9 mouse cellular contexts compared by ENCODE assay signal in the genomic region with DNA sequence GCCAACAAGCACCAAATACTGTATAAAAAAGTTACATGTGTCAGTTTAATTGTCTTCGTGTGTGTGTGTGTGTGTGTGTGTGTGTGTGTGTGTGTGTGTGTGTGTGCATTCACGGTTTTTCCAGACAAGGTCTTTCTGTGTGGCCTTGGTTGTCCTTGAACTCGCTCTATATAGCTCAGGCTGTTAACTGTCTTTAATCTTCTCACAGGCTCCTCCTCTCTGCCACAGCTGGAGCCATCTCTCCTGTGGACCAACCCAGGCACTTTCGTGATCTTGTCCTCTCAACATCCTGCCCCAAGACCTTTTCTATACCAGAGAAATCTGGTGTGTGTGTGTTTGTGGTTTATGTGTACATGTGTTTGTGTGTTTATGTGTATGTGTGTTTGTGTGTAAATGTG. TPM values are rescaled to one million over a fixed set of nuclear protein-coding genes. Genes with fewer than 3 reads are reported as not detected.
DNase-seq lines count a peak whose midpoint lies in the region; ATAC-seq lines count a peak whose summit lies in the region.
"Had no signal": no experiment of that assay in that cellular context is flagged by ENCODE, and none has a peak within 500 bp of the region (broad histone marks: within the 10 kb centered on the region; RNA-seq: fewer than 3 reads in every experiment).

No protein-coding gene starts in this region.

- H3K9ac ChIP-seq in forebrain, embryonic 11.5 days (ENCODE audit: low read length) = no peak overlapping the region
- no peak overlapping the region for H3K9ac ChIP-seq in kidney, embryonic 15.5 days
- no peak overlapping the region for H3K9ac ChIP-seq in embryonic facial prominence, embryonic 12.5 days
- H3K9ac ChIP-seq in liver, embryonic 12.5 days = no peak overlapping the region

- no peak for DNase-seq in forebrain, embryonic 10.5 days (ENCODE audit: extremely low spot score, low spot score)
- DNase-seq in forebrain, embryonic 11.5 days (ENCODE audit: low spot score) = no peak
- no peak for DNase-seq in kidney, adult 18-20 months
- no peak for DNase-seq in embryo, embryonic 9.5 days (ENCODE audit: extremely low spot score)
- DNase-seq: layer of hippocampus, adult 9-11 months had no signal

- H3K36me3 ChIP-seq in forebrain, embryonic 10.5 days (replicated peaks) = no peaks in the 10 kb centered on the region
- no peaks in the 10 kb centered on the region for H3K36me3 ChIP-seq in forebrain, embryonic 11.5 days (ENCODE audit: control insufficient read depth, insufficient read depth, low read length)
- H3K36me3 ChIP-seq in kidney, embryonic 15.5 days = no peaks in the 10 kb centered on the region
- no peaks in the 10 kb centered on the region for H3K36me3 ChIP-seq in embryonic facial prominence, embryonic 12.5 days
- H3K36me3 ChIP-seq in liver, embryonic 12.5 days = peaks cover 33% of the 10 kb centered on the region

- H3K27me3 ChIP-seq in forebrain, embryonic 10.5 days (ENCODE audit: poor library complexity, severe bottlenecking) = no peaks in the 10 kb centered on the region
- no peaks in the 10 kb centered on the region for H3K27me3 ChIP-seq in forebrain, embryonic 11.5 days (ENCODE audit: control insufficient read depth, insufficient read depth, low read length)
- no peaks in the 10 kb centered on the region for H3K27me3 ChIP-seq in kidney, embryonic 15.5 days
- no peaks in the 10 kb centered on the region for H3K27me3 ChIP-seq in embryonic facial prominence, embryonic 12.5 days
- no peaks in the 10 kb centered on the region for H3K27me3 ChIP-seq in liver, embryonic 12.5 days (replicated peaks)

- H3K27ac ChIP-seq in forebrain, embryonic 10.5 days = peak overlapping the region; percentile 62; the same call in 1 of the 2 replicates
- no peak overlapping the region for H3K27ac ChIP-seq in forebrain, embryonic 11.5 days (ENCODE audit: low read depth, low read length)
- peak overlapping the region; percentile 97 for H3K27ac ChIP-seq in kidney, embryonic 15.5 days
- peak overlapping the region; percentile 92 for H3K27ac ChIP-seq in embryonic facial prominence, embryonic 12.5 days
- peak overlapping the region; percentile 70 for H3K27ac ChIP-seq in liver, embryonic 12.5 days

- peaks cover 86% of the 10 kb centered on the region for H3K4me1 ChIP-seq in forebrain, embryonic 10.5 days
- H3K4me1 ChIP-seq in forebrain, embryonic 11.5 days (replicated peaks; ENCODE audit: control insufficient read depth, insufficient read depth, low read length) = peaks cover 41% of the 10 kb centered on the region
- peaks cover 96% of the 10 kb centered on the region for H3K4me1 ChIP-seq in kidney, embryonic 15.5 days
- H3K4me1 ChIP-seq in embryonic facial prominence, embryonic 12.5 days = peaks cover 83% of the 10 kb centered on the region
- H3K4me1 ChIP-seq in liver, embryonic 12.5 days = peaks cover 96% of the 10 kb centered on the region

- WGBS in forebrain, embryonic 10.5 days = 78% methylated on average over 4 of the region's 4 CpGs
- 62% methylated on average over 4 of the region's 4 CpGs for WGBS in forebrain, embryonic 11.5 days
- WGBS in kidney, embryonic 15.5 days = 20% methylated on average over 4 of the region's 4 CpGs
- 41% methylated on average over 4 of the region's 4 CpGs for WGBS in embryonic facial prominence, embryonic 12.5 days
- WGBS in liver, embryonic 12.5 days (ENCODE audit: insufficient replicate concordance) = 37% methylated on average over 4 of the region's 4 CpGs

- H3K4me3 ChIP-seq in forebrain, embryonic 10.5 days = no peak overlapping the region
- H3K4me3 ChIP-seq in forebrain, embryonic 11.5 days (ENCODE audit: low read depth, low read length) = no peak overlapping the region
- H3K4me3 ChIP-seq in kidney, embryonic 15.5 days (replicated peaks) = no peak overlapping the region
- no peak overlapping the region for H3K4me3 ChIP-seq in embryonic facial prominence, embryonic 12.5 days
- no peak overlapping the region for H3K4me3 ChIP-seq in liver, embryonic 12.5 days

- ATAC-seq in forebrain, embryonic 11.5 days (replicated peaks; ENCODE audit: low FRiP score) = no peak
- ATAC-seq in kidney, embryonic 15.5 days (replicated peaks; ENCODE audit: low FRiP score) = no peak
- 0 out of 2 replicates have a peak, but pooled peaks have one; percentile 0 for ATAC-seq in embryonic facial prominence, embryonic 12.5 days (ENCODE audit: insufficient number of reproducible peaks, insufficient read depth, low FRiP score, low TSS enrichment)
- ATAC-seq in liver, embryonic 12.5 days = no peak
- no peak for ATAC-seq in megakaryocyte, adult 5-6 weeks (ENCODE audit: poor library complexity, severe bottlenecking)

- no peaks in the 10 kb centered on the region for H3K9me3 ChIP-seq in forebrain, embryonic 10.5 days
- no peaks in the 10 kb centered on the region for H3K9me3 ChIP-seq in forebrain, embryonic 11.5 days (ENCODE audit: control insufficient read depth, low read length)
- no peaks in the 10 kb centered on the region for H3K9me3 ChIP-seq in kidney, embryonic 15.5 days (replicated peaks)
- H3K9me3 ChIP-seq in embryonic facial prominence, embryonic 12.5 days = no peaks in the 10 kb centered on the region
- no peaks in the 10 kb centered on the region for H3K9me3 ChIP-seq in liver, embryonic 12.5 days (replicated peaks)

- H3K4me2 ChIP-seq in forebrain, embryonic 11.5 days (ENCODE audit: low read depth, low read length, severe bottlenecking) = no peak overlapping the region
- H3K4me2 ChIP-seq in kidney, embryonic 15.5 days = peak overlapping the region; percentile 40; the same call in 1 of the 2 replicates
- no peak overlapping the region; the same call in 1 of the 2 replicates for H3K4me2 ChIP-seq in embryonic facial prominence, embryonic 12.5 days (replicated peaks)
- no peak overlapping the region; the same call in 1 of the 2 replicates for H3K4me2 ChIP-seq in liver, embryonic 12.5 days

RNA-seq across cellular contexts. Expression of a gene that starts 24.6 kb away (rescaled TPM):
- 10.7 and 11.7 TPM in 2 replicates for polyA plus RNA-seq in forebrain, embryonic 10.5 days (2016; fragmentation: Nextera tagmentation; extraction: Ambion mirVana)
- 14.5 and 14.6 TPM in 2 replicates for polyA plus RNA-seq in forebrain, embryonic 11.5 days (2014; fragmentation: Nextera tagmentation; extraction: Ambion mirVana)
- 32.9 and 36.0 TPM in 2 replicates for polyA plus RNA-seq in kidney, embryonic 15.5 days (2015; fragmentation: Nextera tagmentation; extraction: Ambion mirVana)
- 17.4 and 18.9 TPM in 2 replicates for polyA plus RNA-seq in embryonic facial prominence, embryonic 12.5 days (2016; fragmentation: Nextera tagmentation; extraction: Ambion mirVana)
- 24.8 and 25.4 TPM in 2 replicates for polyA plus RNA-seq in liver, embryonic 12.5 days (2016; fragmentation: Nextera tagmentation; extraction: Ambion mirVana)
- 37.6 and 38.3 TPM in 2 replicates for total RNA-seq in megakaryocyte, adult 5-6 weeks (2015)
- 15.8 and 18.2 TPM in 2 replicates for total RNA-seq in megakaryocyte, adult 5-6 weeks (2017)

RNA-seq across cellular contexts. Expression of a gene that starts 24.9 kb away (rescaled TPM):
- 0.37 and 0.84 TPM in 2 replicates for polyA plus RNA-seq in forebrain, embryonic 10.5 days (2016; fragmentation: Nextera tagmentation; extraction: Ambion mirVana)
- 1.1 TPM in 2 replicates for polyA plus RNA-seq in forebrain, embryonic 11.5 days (2014; fragmentation: Nextera tagmentation; extraction: Ambion mirVana)
- polyA plus RNA-seq in kidney, embryonic 15.5 days (2015; fragmentation: Nextera tagmentation; extraction: Ambion mirVana) = 0.82 and 0.90 TPM in 2 replicates
- 0.65 and 0.70 TPM in 2 replicates for polyA plus RNA-seq in embryonic facial prominence, embryonic 12.5 days (2016; fragmentation: Nextera tagmentation; extraction: Ambion mirVana)
- polyA plus RNA-seq in liver, embryonic 12.5 days (2016; fragmentation: Nextera tagmentation; extraction: Ambion mirVana) = 2.0 and 2.1 TPM in 2 replicates
- total RNA-seq in megakaryocyte, adult 5-6 weeks (2015) = 0.18 and 0.98 TPM in 2 replicates
- total RNA-seq in megakaryocyte, adult 5-6 weeks (2017) = 0.11 and 0.45 TPM in 2 replicates

RNA-seq across cellular contexts. Expression of a gene that starts 48.5 kb away (rescaled TPM):
- polyA plus RNA-seq in forebrain, embryonic 10.5 days (2016; fragmentation: Nextera tagmentation; extraction: Ambion mirVana) = 16.5 and 17.8 TPM in 2 replicates
- 10.2 and 10.6 TPM in 2 replicates for polyA plus RNA-seq in forebrain, embryonic 11.5 days (2014; fragmentation: Nextera tagmentation; extraction: Ambion mirVana)
- 15.3 and 16.1 TPM in 2 replicates for polyA plus RNA-seq in kidney, embryonic 15.5 days (2015; fragmentation: Nextera tagmentation; extraction: Ambion mirVana)
- polyA plus RNA-seq in embryonic facial prominence, embryonic 12.5 days (2016; fragmentation: Nextera tagmentation; extraction: Ambion mirVana) = 16.7 and 17.5 TPM in 2 replicates
- 7.3 and 8.4 TPM in 2 replicates for polyA plus RNA-seq in liver, embryonic 12.5 days (2016; fragmentation: Nextera tagmentation; extraction: Ambion mirVana)
- 1.5 and 3.0 TPM in 2 replicates for total RNA-seq in megakaryocyte, adult 5-6 weeks (2015)
- 2.2 and 3.2 TPM in 2 replicates for total RNA-seq in megakaryocyte, adult 5-6 weeks (2017)

RNA-seq across cellular contexts. Expression of a gene that starts 48.6 kb away (rescaled TPM):
- polyA plus RNA-seq in forebrain, embryonic 10.5 days (2016; fragmentation: Nextera tagmentation; extraction: Ambion mirVana) = 63.3 and 64.1 TPM in 2 replicates
- polyA plus RNA-seq in forebrain, embryonic 11.5 days (2014; fragmentation: Nextera tagmentation; extraction: Ambion mirVana) = 45.2 and 45.7 TPM in 2 replicates
- 47.2 and 52.2 TPM in 2 replicates for polyA plus RNA-seq in kidney, embryonic 15.5 days (2015; fragmentation: Nextera tagmentation; extraction: Ambion mirVana)
- 50.9 and 53.1 TPM in 2 replicates for polyA plus RNA-seq in embryonic facial prominence, embryonic 12.5 days (2016; fragmentation: Nextera tagmentation; extraction: Ambion mirVana)
- polyA plus RNA-seq in liver, embryonic 12.5 days (2016; fragmentation: Nextera tagmentation; extraction: Ambion mirVana) = 35.0 and 36.3 TPM in 2 replicates
- total RNA-seq in megakaryocyte, adult 5-6 weeks (2015) = 7.7 and 7.9 TPM in 2 replicates
- total RNA-seq in megakaryocyte, adult 5-6 weeks (2017) = 21.3 and 22.6 TPM in 2 replicates

RNA-seq across cellular contexts. Expression of a gene that starts 52.9 kb away (rescaled TPM):
- polyA plus RNA-seq in forebrain, embryonic 10.5 days (2016; fragmentation: Nextera tagmentation; extraction: Ambion mirVana) = 3.7 and 4.4 TPM in 2 replicates
- 2.9 and 3.3 TPM in 2 replicates for polyA plus RNA-seq in forebrain, embryonic 11.5 days (2014; fragmentation: Nextera tagmentation; extraction: Ambion mirVana)
- polyA plus RNA-seq in kidney, embryonic 15.5 days (2015; fragmentation: Nextera tagmentation; extraction: Ambion mirVana) = 9.4 and 9.7 TPM in 2 replicates
- 5.4 and 6.4 TPM in 2 replicates for polyA plus RNA-seq in embryonic facial prominence, embryonic 12.5 days (2016; fragmentation: Nextera tagmentation; extraction: Ambion mirVana)
- polyA plus RNA-seq in liver, embryonic 12.5 days (2016; fragmentation: Nextera tagmentation; extraction: Ambion mirVana) = 4.2 and 6.0 TPM in 2 replicates
- total RNA-seq in megakaryocyte, adult 5-6 weeks (2015) = 31.7 and 36.8 TPM in 2 replicates
- 44.1 and 60.5 TPM in 2 replicates for total RNA-seq in megakaryocyte, adult 5-6 weeks (2017)
